Mouse (Mus musculus) forebrain, postnatal 0 days (tissue): ENCODE data around the gene Rap1gap. TPM values are rescaled to one million over a fixed set of nuclear protein-coding genes. Genes with fewer than 3 reads are reported as not detected.
A peak's percentile ranks its signal among the peaks of the same experiment; 100 is the strongest.

Source experiments
- ATAC-seq: fragments of 200-750 bp; cut with Nextera tagmentation; 2 replicates; pipeline ENCODE4 v1.8.0; 2017; ENCODE audit warnings: mild to moderate bottlenecking, moderate library complexity
- DNase-seq: peaks from one replicate; pipeline ENCODE4 v3.0.0-alpha.2; 2015
- H3K27ac ChIP-seq: fragments of 300-500 bp; sonication (generic); 2 replicates; pipeline ENCODE4 v1.5.1; 2014; ENCODE audit warnings: low read depth, mild to moderate bottlenecking, antibody characterized with exemption, low read length, moderate library complexity, mixed read lengths
- H3K27me3 ChIP-seq: fragments of 300-500 bp; sonication (generic); 2 replicates; pipeline ENCODE4 v1.6.1; 2014; ENCODE audit warnings: mild to moderate bottlenecking, low read length, mixed read lengths; ENCODE audit not compliant: insufficient read depth
- H3K36me3 ChIP-seq: fragments of 300-500 bp; sonication (generic); 2 replicates; pipeline ENCODE4 v1.6.1; 2014; ENCODE audit warnings: mild to moderate bottlenecking, moderate library complexity; ENCODE audit not compliant: insufficient read depth
- H3K4me1 ChIP-seq: fragments of 300-500 bp; sonication (generic); 2 replicates; pipeline ENCODE4 v1.6.1; 2014; ENCODE audit warnings: antibody characterized with exemption; ENCODE audit not compliant: insufficient read depth
- H3K4me2 ChIP-seq: fragments of 300-500 bp; sonication (generic); 2 replicates; pipeline ENCODE4 v1.6.1; 2014; ENCODE audit warnings: low read depth, mild to moderate bottlenecking, moderate library complexity
- H3K4me3 ChIP-seq: fragments of 300-500 bp; sonication (generic); 2 replicates; pipeline ENCODE4 v1.5.1; 2014; ENCODE audit warnings: low read depth, low read length, mixed read lengths
- H3K9ac ChIP-seq: fragments of 300-500 bp; sonication (generic); 2 replicates; pipeline ENCODE4 v1.6.1; 2014; ENCODE audit warnings: mild to moderate bottlenecking
- H3K9me3 ChIP-seq: fragments of 300-500 bp; sonication (generic); 2 replicates; pipeline ENCODE4 v1.6.1; 2016; ENCODE audit warnings: low read length
- CTCF ChIP-seq: sonication (generic); IDR thresholded peaks from 2 replicates; pipeline ENCODE4 v1.5.1; 2016; ENCODE audit warnings: antibody characterized with exemption, control low read depth, low read depth
- WGBS: fragments of 180-500 bp; shearing (Covaris S2); extraction: QIAGEN DNeasy Blood & Tissue Kit; methylation state at CpG from one replicate; pipeline ENCODE4 v1.1.7; 2014; 5-methylcytosine and 5-hydroxymethylcytosine counted together
- polyA plus RNA-seq: library from polyadenylated mRNA; unstranded; fragments of >200 nt; fragmentation: Nextera tagmentation; extraction: Ambion mirVana; gene quantifications from 2 replicates; pipeline ENCODE4 v1.2.1, GENCODE M21; 2015
- total RNA-seq: library from RNA; depleted of rRNA; stranded (reverse); fragments of >200 nt; gene quantifications from 2 replicates; pipeline ENCODE4 v1.2.3, GENCODE M21; 2014; rRNA removed

Gene Rap1gap
- total and polyA plus RNA-seq, 2 experiments from 2014 or later: 74.3 to 113 TPM

- Histone ChIP-seq H3K27ac (no peak overlapping the region), H3K4me3 (no peak overlapping the region), H3K9ac (no peak overlapping the region), H3K27me3 (no peaks in the 10 kb centered on the region), H3K4me1 (no peaks in the 10 kb centered on the region), H3K36me3 (no peaks in the 10 kb centered on the region), H3K4me2 (no peak overlapping the region), H3K9me3 (no peaks in the 10 kb centered on the region)
- ATAC-seq: no peak
- DNase-seq: no peak
- no peak for TF ChIP-seq CTCF
- 79% methylated on average over 3 of the region's 3 CpGs for WGBS
These were observed 107.2 kb downstream of the Rap1gap start for GRCm38 (mm10) chr4:137771749-137772148.

- no peaks in the 10 kb centered on the region for H3K9me3 ChIP-seq
- 86% methylated on average over 16 of the region's 16 CpGs for WGBS
- no peak overlapping the region for H3K27ac ChIP-seq
- H3K9ac ChIP-seq: no peak overlapping the region
- H3K36me3 ChIP-seq: no peaks in the 10 kb centered on the region
- DNase-seq (no peak), ATAC-seq (no peak)
- H3K4me3 ChIP-seq: no peak overlapping the region
- no peaks in the 10 kb centered on the region for H3K4me1 ChIP-seq
- no peaks in the 10 kb centered on the region for H3K27me3 ChIP-seq
- no peak for TF ChIP-seq CTCF
- H3K4me2 ChIP-seq: no peak overlapping the region
These were observed 108.0 kb downstream of the Rap1gap start for GRCm38 (mm10) chr4:137772438-137773056.

DNA sequence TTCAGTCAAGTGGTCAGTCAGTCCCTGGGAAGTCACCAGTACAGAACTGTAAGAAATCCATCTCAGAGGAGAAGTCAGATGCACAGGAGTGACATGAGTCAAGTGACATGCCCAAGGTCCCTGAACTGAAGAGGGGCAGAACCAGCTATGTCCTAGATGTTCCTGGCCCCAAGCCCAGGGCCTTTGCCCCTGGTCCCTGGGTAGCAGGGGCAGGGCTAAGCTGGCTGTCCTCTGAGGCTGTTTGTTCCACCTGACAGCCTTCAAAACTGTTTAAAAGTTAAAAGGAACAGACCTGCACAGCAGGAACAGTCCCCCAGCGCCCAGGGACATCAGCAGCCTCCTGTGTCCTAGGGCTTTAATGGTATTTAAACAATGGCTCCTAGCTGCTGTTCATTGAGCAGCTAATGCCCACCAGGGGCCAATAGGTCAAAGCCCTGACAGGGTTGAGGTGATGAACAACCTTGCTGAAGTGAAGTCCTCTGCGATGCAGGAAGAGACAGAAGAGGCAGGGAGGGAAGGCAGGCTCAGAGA is 108.9 kb downstream of the Rap1gap start:
- ATAC-seq: no peak
- Histone ChIP-seq H3K4me2 (no peak overlapping the region), H3K9me3 (no peaks in the 10 kb centered on the region), H3K4me1 (no peaks in the 10 kb centered on the region), H3K9ac (no peak overlapping the region), H3K27me3 (no peaks in the 10 kb centered on the region), H3K36me3 (no peaks in the 10 kb centered on the region), H3K27ac (no peak overlapping the region), H3K4me3 (no peak overlapping the region)
- 20% methylated on average over 2 of the region's 2 CpGs for WGBS
- no peak for DNase-seq
- TF ChIP-seq CTCF: no peak

DNA sequence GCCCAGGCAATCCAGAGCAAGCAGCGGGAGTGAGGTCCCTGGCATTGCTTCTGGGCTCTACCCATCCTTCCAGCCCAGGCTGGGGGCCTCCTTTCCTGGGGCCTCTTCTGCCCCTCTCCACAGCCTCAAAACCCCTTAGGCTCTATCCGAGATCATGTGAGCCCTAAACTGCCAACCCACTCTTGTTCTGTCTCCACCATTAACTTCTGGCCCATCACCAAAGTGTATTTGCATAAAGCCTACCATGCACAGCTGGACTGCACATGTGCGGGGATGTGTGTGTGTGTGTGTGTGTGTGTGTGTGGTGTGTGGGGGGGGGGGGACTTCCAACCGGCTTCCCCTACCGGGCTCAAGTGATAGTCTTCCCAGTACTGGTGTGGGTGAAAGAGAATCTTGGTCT is 109.5 kb downstream of the Rap1gap start:
- ATAC-seq (no peak), DNase-seq (no peak)
- WGBS: 60% methylated on average over 5 of the region's 5 CpGs

DNA sequence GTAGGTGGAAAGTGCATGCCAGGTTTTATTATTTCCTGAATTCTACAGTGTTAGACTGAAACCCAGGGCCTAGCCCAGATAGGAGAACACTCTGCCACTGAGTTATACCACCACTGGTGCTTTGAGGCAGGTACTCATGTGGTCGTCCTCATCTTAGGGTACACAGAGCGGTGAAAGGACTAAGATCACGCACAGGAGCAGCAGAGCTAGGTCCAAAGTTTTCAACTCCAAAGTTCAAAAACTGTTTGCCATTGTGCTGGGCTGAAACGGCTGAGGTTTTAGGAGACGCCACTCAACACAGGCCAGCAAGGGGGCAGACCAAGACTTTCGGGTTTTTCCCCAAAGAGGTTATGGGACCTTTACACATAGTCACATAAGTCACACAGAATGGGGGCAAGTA is 110.0 kb downstream of the Rap1gap start:
- H3K27ac ChIP-seq: no peak overlapping the region
- no peak overlapping the region for H3K9ac ChIP-seq
- TF ChIP-seq CTCF: no peak
- H3K4me1 ChIP-seq: no peaks in the 10 kb centered on the region
- WGBS: 86% methylated on average over 6 of the region's 6 CpGs
- ATAC-seq: no peak
- H3K4me2 ChIP-seq: no peak overlapping the region
- H3K27me3 ChIP-seq: no peaks in the 10 kb centered on the region
- H3K36me3 ChIP-seq: no peaks in the 10 kb centered on the region
- no peak overlapping the region for H3K4me3 ChIP-seq
- no peaks in the 10 kb centered on the region for H3K9me3 ChIP-seq
- DNase-seq: no peak

More for the DNA sequence above, 109.5 kb downstream of the Rap1gap start:
- no peaks in the 10 kb centered on the region for H3K9me3 ChIP-seq
- H3K4me2 ChIP-seq: no peak overlapping the region
- no peak overlapping the region for H3K4me3 ChIP-seq
- no peaks in the 10 kb centered on the region for H3K36me3 ChIP-seq
- H3K27ac ChIP-seq: no peak overlapping the region
- no peaks in the 10 kb centered on the region for H3K4me1 ChIP-seq
- TF ChIP-seq CTCF: no peak
- no peak overlapping the region for H3K9ac ChIP-seq
- H3K27me3 ChIP-seq: no peaks in the 10 kb centered on the region

GRCm38 (mm10) chr4:137777866-137778265 is 113.3 kb downstream of the Rap1gap start:
- no peak for TF ChIP-seq CTCF
- ATAC-seq: no peak
- H3K27me3 ChIP-seq: no peaks in the 10 kb centered on the region
- H3K27ac ChIP-seq: no peak overlapping the region
- no peaks in the 10 kb centered on the region for H3K36me3 ChIP-seq
- H3K4me3 ChIP-seq: no peak overlapping the region
- WGBS: 86% methylated on average over 4 of the region's 4 CpGs
- no peak overlapping the region for H3K4me2 ChIP-seq
- no peak overlapping the region for H3K9ac ChIP-seq
- H3K9me3 ChIP-seq: no peaks in the 10 kb centered on the region
- DNase-seq: no peak
- H3K4me1 ChIP-seq: no peaks in the 10 kb centered on the region

DNA sequence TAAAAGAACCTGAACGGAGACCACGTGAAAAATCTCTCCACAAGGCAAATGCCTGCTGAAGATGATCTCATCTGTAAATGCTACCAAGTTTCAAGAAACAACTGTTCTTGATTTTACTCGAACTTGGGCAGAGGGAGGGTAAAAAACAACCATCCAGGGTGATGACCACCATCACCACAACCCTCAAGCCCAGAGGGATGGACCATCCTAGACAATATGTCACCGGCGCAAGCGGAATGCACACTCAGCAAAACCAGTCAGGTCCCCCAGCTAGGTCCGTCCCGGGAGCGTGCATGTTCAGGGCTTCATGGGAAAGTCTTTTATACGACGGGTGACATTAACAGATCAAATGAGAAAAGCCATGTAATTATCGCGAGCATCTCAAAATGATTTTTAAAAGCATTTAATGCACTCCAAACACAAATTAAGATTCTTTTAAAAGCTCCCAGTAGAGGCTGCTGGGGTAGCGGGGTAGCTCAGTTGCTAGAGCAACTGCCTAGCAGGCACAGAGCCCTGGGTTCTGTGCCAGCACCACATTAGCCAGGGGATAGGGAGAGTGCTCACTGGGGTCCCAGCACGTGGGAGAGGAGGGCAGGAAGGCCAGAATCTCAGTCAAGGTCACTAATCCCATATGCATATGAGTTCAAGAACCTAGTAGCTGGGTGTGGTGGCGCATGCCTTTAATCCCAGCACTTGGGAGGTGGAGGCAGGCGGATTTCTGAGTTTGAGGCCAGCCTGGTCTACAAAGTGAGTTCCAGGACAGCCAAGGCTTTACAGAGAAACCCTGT is 114.1 kb downstream of the Rap1gap start:
- 64% methylated on average over 17 of the region's 17 CpGs for WGBS
- H3K4me3 ChIP-seq: no peak overlapping the region
- H3K4me1 ChIP-seq: peaks cover 3% of the 10 kb centered on the region; the same call in 1 of the 2 replicates
- no peak for TF ChIP-seq CTCF
- H3K9ac ChIP-seq: no peak overlapping the region
- H3K4me2 ChIP-seq: no peak overlapping the region
- peak; percentile 50; the same call in 1 of the 2 replicates for ATAC-seq
- no peak overlapping the region for H3K27ac ChIP-seq
- H3K9me3 ChIP-seq: no peaks in the 10 kb centered on the region
- no peaks in the 10 kb centered on the region for H3K27me3 ChIP-seq
- no peaks in the 10 kb centered on the region for H3K36me3 ChIP-seq
- no peak for DNase-seq

Other genes with a start within 250 kb of the Rap1gap start
- gene Cela3b, start 234.2 kb upstream of the Rap1gap start, total RNA-seq: not detected in 2 replicates
- not detected in 2 replicates for gene Cela3b, start 234.2 kb upstream of the Rap1gap start, polyA plus RNA-seq
- not detected in 2 replicates for gene 1700013G24Rik, start 211.4 kb upstream of the Rap1gap start, total RNA-seq
- gene 1700013G24Rik, start 211.4 kb upstream of the Rap1gap start, polyA plus RNA-seq: not detected in 2 replicates
- gene Hspg2, start 196.0 kb upstream of the Rap1gap start, total RNA-seq: 13.8 and 22.6 TPM in 2 replicates
- 2.3 and 2.6 TPM in 2 replicates for gene Hspg2, start 196.0 kb upstream of the Rap1gap start, polyA plus RNA-seq
- not detected in 2 replicates for gene Ldlrad2, start 90.2 kb upstream of the Rap1gap start, total RNA-seq
- 0.52 TPM in 1 of 2 replicates, not detected in the other for gene Ldlrad2, start 90.2 kb upstream of the Rap1gap start, polyA plus RNA-seq
- 77.9 and 106 TPM in 2 replicates for gene Usp48, start 71.0 kb upstream of the Rap1gap start, total RNA-seq
- gene Usp48, start 71.0 kb upstream of the Rap1gap start, polyA plus RNA-seq: 33.5 and 51.8 TPM in 2 replicates
- 10.1 and 11.2 TPM in 2 replicates for gene Alpl, start 131.7 kb downstream of the Rap1gap start, total RNA-seq
- gene Alpl, start 131.7 kb downstream of the Rap1gap start, polyA plus RNA-seq: 8.2 and 10.1 TPM in 2 replicates
- 24.1 and 32.1 TPM in 2 replicates for gene Ece1, start 197.5 kb downstream of the Rap1gap start, total RNA-seq
- gene Ece1, start 197.5 kb downstream of the Rap1gap start, polyA plus RNA-seq: 14.4 and 16.2 TPM in 2 replicates